Mouse (Mus musculus) CH12.LX (cell line): ENCODE data around the gene Ttc16. TPM values are rescaled to one million over a fixed set of nuclear protein-coding genes. Genes with fewer than 3 reads are reported as not detected.
A peak's percentile ranks its signal among the peaks of the same experiment; 100 is the strongest.

Experiments used
- DNase-seq: peaks from one replicate; pipeline ENCODE4 v3.0.0-alpha.2; 2013; ENCODE audit errors: extremely low read depth
- H3K27ac ChIP-seq: 2 replicates; pipeline ENCODE4 v1.5.1; 2012; ENCODE audit warnings: low read depth, mild to moderate bottlenecking, control low read depth, moderate library complexity; ENCODE audit not compliant: insufficient read depth
- H3K27me3 ChIP-seq: replicated peaks from 2 replicates; pipeline ENCODE3; 2012; ENCODE audit warnings: inconsistent platforms
- H3K36me3 ChIP-seq, 2 experiments: replicated peaks in 1 of 2; 2 replicates each; pipeline versions ENCODE3 to v1.6.1; 2012; ENCODE audit warnings: inconsistent platforms in 1 of 2, low read length in 1 of 2, mild to moderate bottlenecking in 1 of 2, mixed read lengths in 1 of 2, moderate library complexity in 1 of 2; ENCODE audit not compliant: control insufficient read depth in 1 of 2, insufficient read depth in 1 of 2
- H3K4me1 ChIP-seq, 2 experiments: 2 replicates each; pipeline ENCODE4 v1.6.1; 2012; ENCODE audit warnings: inconsistent platforms in 1 of 2, moderate library complexity in 1 of 2; ENCODE audit not compliant: insufficient read depth in 2 of 2, control insufficient read depth in 1 of 2
- H3K4me2 ChIP-seq: 2 replicates; pipeline ENCODE4 v1.6.1; 2012; ENCODE audit warnings: low read depth, mild to moderate bottlenecking, control low read depth; ENCODE audit not compliant: poor library complexity, insufficient read depth, severe bottlenecking
- H3K4me3 ChIP-seq, 3 experiments: fragments of 150-350 bp in 1 of 3; sonication (generic) in 1 of 3; replicated peaks in 1 of 3; 2 replicates each; pipeline versions ENCODE3 to v1.5.1; 2011 to 2012; ENCODE audit warnings: low read depth in 2 of 3, low read length in 2 of 3, mild to moderate bottlenecking in 2 of 3, moderate library complexity in 2 of 3, control low read depth in 1 of 3, improper control_type of control experiment in 1 of 3, inconsistent platforms in 1 of 3, mixed read lengths in 1 of 3; ENCODE audit not compliant: poor library complexity in 1 of 3
- H3K79me2 ChIP-seq: replicated peaks from 2 replicates; pipeline ENCODE4 v1.6.1; 2012; ENCODE audit warnings: mild to moderate bottlenecking, moderate library complexity; ENCODE audit not compliant: control insufficient read depth, poor library complexity, insufficient read depth, severe bottlenecking; ENCODE audit errors: extremely low read depth
- H3K9ac ChIP-seq: 2 replicates; pipeline ENCODE4 v1.6.1; 2012; ENCODE audit warnings: low read depth, mild to moderate bottlenecking, control low read depth, moderate library complexity; ENCODE audit not compliant: insufficient read depth
- H3K9me3 ChIP-seq: replicated peaks from 2 replicates; pipeline ENCODE3; 2012; ENCODE audit warnings: low read length, inconsistent platforms, mixed read lengths
- CTCF ChIP-seq, 2 experiments: IDR thresholded peaks in 1 of 2; conservative IDR thresholded peaks in 1 of 2; 2 replicates each; pipeline ENCODE4 v1.5.1; 2011 to 2012; ENCODE audit warnings: low read depth in 2 of 2, low read length in 2 of 2, improper control_type of control experiment in 1 of 2, inconsistent platforms in 1 of 2, mild to moderate bottlenecking in 1 of 2, moderate library complexity in 1 of 2
- IRF4 ChIP-seq: IDR thresholded peaks from 2 replicates; pipeline ENCODE4 v1.6.1; 2014; ENCODE audit warnings: low read depth, mild to moderate bottlenecking, inconsistent platforms, low read length, improper control_type of control experiment
- JUND ChIP-seq: conservative IDR thresholded peaks from 2 replicates; pipeline ENCODE4 v1.6.1; 2011; ENCODE audit warnings: low read depth, low read length, improper control_type of control experiment
- MAZ ChIP-seq: IDR thresholded peaks from 2 replicates; pipeline ENCODE4 v1.6.1; 2012; ENCODE audit warnings: low read depth, mild to moderate bottlenecking, inconsistent platforms, low read length, improper control_type of control experiment, moderate library complexity
- NELFE ChIP-seq: IDR thresholded peaks from 2 replicates; pipeline ENCODE4 v1.6.1; 2011; ENCODE audit warnings: low read depth, low read length, improper control_type of control experiment
- RAD21 ChIP-seq: IDR thresholded peaks from 2 replicates; pipeline ENCODE4 v1.6.1; 2011; ENCODE audit warnings: low read depth, mild to moderate bottlenecking, low read length, improper control_type of control experiment, moderate library complexity
- SMC3 ChIP-seq: IDR thresholded peaks from 2 replicates; pipeline ENCODE4 v1.6.1; 2011; ENCODE audit warnings: low read depth, low read length, improper control_type of control experiment
- TBP ChIP-seq: conservative IDR thresholded peaks from 2 replicates; pipeline ENCODE4 v1.6.1; 2011; ENCODE audit warnings: low read depth, low read length, improper control_type of control experiment
- TCF12 ChIP-seq: IDR thresholded peaks from 2 replicates; pipeline ENCODE4 v1.6.1; 2014; ENCODE audit warnings: low read depth, mild to moderate bottlenecking, inconsistent platforms, low read length, improper control_type of control experiment
- USF1 ChIP-seq: IDR thresholded peaks from 2 replicates; pipeline ENCODE4 v1.6.1; 2014; ENCODE audit warnings: low read depth, mild to moderate bottlenecking, inconsistent platforms, low read length, improper control_type of control experiment
- USF2 ChIP-seq: conservative IDR thresholded peaks from 2 replicates; pipeline ENCODE4 v1.6.1; 2011; ENCODE audit warnings: low read depth, low read length, improper control_type of control experiment
- ZKSCAN1 ChIP-seq: IDR thresholded peaks from 2 replicates; pipeline ENCODE4 v1.6.1; 2012; ENCODE audit warnings: low read depth, inconsistent platforms, low read length, improper control_type of control experiment, borderline replicate concordance
- ZMIZ1 ChIP-seq: IDR thresholded peaks from 2 replicates; pipeline ENCODE4 v1.6.1; 2012; ENCODE audit warnings: low read depth, mild to moderate bottlenecking, inconsistent platforms, low read length, improper control_type of control experiment
- dilution Hi-C: fragments of 300-500 bp; cut with MboI; formaldehyde crosslinking; loops from 2 replicates; pipeline ENCODE4 v1.14.3; 2020; ENCODE audit warnings: low sequenced_read_pairs; ENCODE audit not compliant: extremely low pct_unique_long_range_greater_than_20kb, extremely low pct_ligation_motif_present
- in situ Hi-C: fragments of 300-500 bp; cut with MboI; formaldehyde crosslinking; loops from 3 replicates; pipeline ENCODE4 v1.14.3; 2019; ENCODE audit warnings: low sequenced_read_pairs, low pct_ligation_motif_present, low pct_unique_long_range_greater_than_20kb, mixed read lengths
- polyA plus RNA-seq: library from polyadenylated mRNA; unstranded; fragments of >175 nt; gene quantifications from 2 replicates; pipeline ENCODE4 v1.2.1, GENCODE M21; 2012; ENCODE audit warnings: low read depth; ENCODE audit not compliant: insufficient read length
- total RNA-seq, 2 experiments: library from RNA; depleted of rRNA; stranded (reverse); fragments of 300-350 nt in 1 of 2; fragments of >200 nt in 1 of 2; gene quantifications; 2 replicates each; pipeline ENCODE4 v1.2.3; 2012 to 2014

The Ttc16 gene
- total and polyA plus RNA-seq, 3 experiments, result 0.11 to 0.81 (median 0.24) TPM

GRCm38 (mm10) chr2:32709521-32710137 lies 65.8 kb downstream of the Ttc16 start:
- no peak overlapping the region for H3K4me2 ChIP-seq
- in situ Hi-C loops (loop anchor here (5.0 kb wide), 1 partner anchor 48 kb away; the partner anchor contains the start of gene Tor2a), dilution Hi-C loops (no loop called here)
- no peak for DNase-seq
- no peaks in the 10 kb centered on the region for H3K27me3 ChIP-seq
- TF ChIP-seq TCF12 (no peak), TBP (no peak), NELFE (no peak), USF1 (no peak), MAZ (no peak), IRF4 (no peak), ZKSCAN1 (no peak), ZMIZ1 (no peak), JUND (no peak)
- TF ChIP-seq, all 38 proteins: peak for 0
- no peaks in the 10 kb centered on the region for H3K9me3 ChIP-seq
- no peak overlapping the region for H3K9ac ChIP-seq
- peaks cover 52% of the 10 kb centered on the region for H3K79me2 ChIP-seq
- no peak overlapping the region for H3K4me3 ChIP-seq
- peaks cover 55 to 65% of the 10 kb centered on the region in 2 experiments for H3K36me3 ChIP-seq
- peaks cover 26 to 40% of the 10 kb centered on the region in 2 experiments for H3K4me1 ChIP-seq
- H3K27ac ChIP-seq, result no peak overlapping the region

DNA sequence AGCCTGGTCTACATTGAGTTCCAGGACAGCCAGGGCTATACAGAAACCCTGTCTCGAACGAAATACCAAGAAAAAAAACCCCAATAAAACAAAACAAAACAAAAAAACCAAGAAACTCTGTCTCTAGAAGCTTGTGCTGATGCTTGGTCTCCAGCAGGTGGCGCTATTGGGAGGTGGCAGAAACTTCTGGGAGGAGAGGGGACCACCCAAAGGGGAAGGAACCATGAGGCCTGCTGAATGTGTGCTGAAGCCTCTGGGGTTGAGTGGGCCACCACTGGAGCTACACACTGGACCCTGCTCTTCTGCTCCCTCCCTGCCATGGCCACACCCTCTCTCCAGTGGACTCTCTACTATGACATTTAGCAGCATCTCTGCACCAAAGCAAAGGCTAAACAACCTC lies 66.8 kb downstream of the Ttc16 start:
- peaks cover 62 to 74% of the 10 kb centered on the region in 2 experiments for H3K36me3 ChIP-seq
- dilution Hi-C loops, result no loop called here

More for the DNA sequence above, 66.8 kb downstream of the Ttc16 start:
- peak; percentile 77 for DNase-seq
- no peak overlapping the region for H3K9ac ChIP-seq
- peaks cover 52% of the 10 kb centered on the region for H3K79me2 ChIP-seq
- no peak overlapping the region for H3K4me2 ChIP-seq
- TF ChIP-seq RAD21 (peak; percentile 51), USF2 (no peak), JUND (no peak), TCF12 (no peak), CTCF (conservative IDR thresholded peaks at IDR 0.05 in 1 of 2, IDR thresholded peaks at IDR 0.05 in 1 of 2; ENCODE audit: low read depth in 2 of 2, low read length in 2 of 2) (peak; percentile 65 to 79), MAZ (no peak), SMC3 (peak; percentile 62), ZKSCAN1 (peak; percentile 45; the same call in 1 of the 2 replicates), IRF4 (no peak)
- TF ChIP-seq, all 38 proteins: peak for 4
- peaks cover 16 to 30% of the 10 kb centered on the region in 2 experiments for H3K4me1 ChIP-seq
- no peaks in the 10 kb centered on the region for H3K9me3 ChIP-seq
- H3K4me3 ChIP-seq, result no peak overlapping the region
- in situ Hi-C loops, result no loop called here
- no peaks in the 10 kb centered on the region for H3K27me3 ChIP-seq
- no peak overlapping the region for H3K27ac ChIP-seq

Other genes starting within 250 kb of the Ttc16 start
- gene Fam102a, start 240.3 kb downstream of the Ttc16 start, total RNA-seq (2012; rRNA removed), result 3.8 and 5.1 TPM in 2 replicates
- gene Fam102a, start 240.3 kb downstream of the Ttc16 start, total RNA-seq (2014; rRNA removed), result 1.3 and 1.7 TPM in 2 replicates
- gene Fam102a, start 240.3 kb downstream of the Ttc16 start, polyA plus RNA-seq, result 6.7 and 7.8 TPM in 2 replicates
- gene Dpm2, start 204.8 kb downstream of the Ttc16 start, total RNA-seq (2012; rRNA removed), result 30.9 and 38.1 TPM in 2 replicates
- gene Dpm2, start 204.8 kb downstream of the Ttc16 start, total RNA-seq (2014; rRNA removed), result 29.8 and 33.8 TPM in 2 replicates
- 63.6 and 65.7 TPM in 2 replicates for gene Dpm2, start 204.8 kb downstream of the Ttc16 start, polyA plus RNA-seq
- 0.64 and 1.3 TPM in 2 replicates for gene Pip5kl1, start 200.8 kb downstream of the Ttc16 start, total RNA-seq (2012; rRNA removed)
- gene Pip5kl1, start 200.8 kb downstream of the Ttc16 start, total RNA-seq (2014; rRNA removed), result 0.28 TPM in 1 of 2 replicates, not detected in the other
- gene Pip5kl1, start 200.8 kb downstream of the Ttc16 start, polyA plus RNA-seq, result 0.57 and 0.82 TPM in 2 replicates
- gene 9430097D07Rik, start 199.9 kb downstream of the Ttc16 start, total RNA-seq (2012; rRNA removed), result 0.13 TPM in 1 of 2 replicates, not detected in the other
- gene 9430097D07Rik, start 199.9 kb downstream of the Ttc16 start, total RNA-seq (2014; rRNA removed), result not detected in 2 replicates
- gene 9430097D07Rik, start 199.9 kb downstream of the Ttc16 start, polyA plus RNA-seq, result not detected in 2 replicates
- gene St6galnac4, start 188.5 kb downstream of the Ttc16 start, total RNA-seq (2012; rRNA removed), result 51.9 and 57.4 TPM in 2 replicates
- gene St6galnac4, start 188.5 kb downstream of the Ttc16 start, total RNA-seq (2014; rRNA removed), result 45.9 and 58.3 TPM in 2 replicates
- 81.7 and 87.0 TPM in 2 replicates for gene St6galnac4, start 188.5 kb downstream of the Ttc16 start, polyA plus RNA-seq
- gene St6galnac6, start 175.9 kb downstream of the Ttc16 start, total RNA-seq (2012; rRNA removed), result 13.9 and 14.3 TPM in 2 replicates
- 12.9 and 13.2 TPM in 2 replicates for gene St6galnac6, start 175.9 kb downstream of the Ttc16 start, total RNA-seq (2014; rRNA removed)
- 10.7 and 13.3 TPM in 2 replicates for gene St6galnac6, start 175.9 kb downstream of the Ttc16 start, polyA plus RNA-seq
- 2.9 and 3.9 TPM in 2 replicates for gene Ak1, start 153.9 kb downstream of the Ttc16 start, total RNA-seq (2012; rRNA removed)
- 1.4 TPM in 2 replicates for gene Ak1, start 153.9 kb downstream of the Ttc16 start, total RNA-seq (2014; rRNA removed)
- gene Ak1, start 153.9 kb downstream of the Ttc16 start, polyA plus RNA-seq, result 1.5 and 2.8 TPM in 2 replicates
- 0.13 TPM in 2 replicates for gene Eng, start 129.0 kb downstream of the Ttc16 start, total RNA-seq (2012; rRNA removed)
- 0.08 TPM in 1 of 2 replicates, not detected in the other for gene Eng, start 129.0 kb downstream of the Ttc16 start, total RNA-seq (2014; rRNA removed)
- gene Eng, start 129.0 kb downstream of the Ttc16 start, polyA plus RNA-seq, result 0.44 and 0.47 TPM in 2 replicates
- gene Fpgs, start 71.5 kb downstream of the Ttc16 start, total RNA-seq (2012; rRNA removed), result 31.8 and 34.1 TPM in 2 replicates
- 37.9 and 41.8 TPM in 2 replicates for gene Fpgs, start 71.5 kb downstream of the Ttc16 start, total RNA-seq (2014; rRNA removed)
- 52.4 and 59.2 TPM in 2 replicates for gene Fpgs, start 71.5 kb downstream of the Ttc16 start, polyA plus RNA-seq
- gene Cdk9, start 62.6 kb downstream of the Ttc16 start, total RNA-seq (2012; rRNA removed), result 41.7 and 45.2 TPM in 2 replicates
- 72.1 and 73.7 TPM in 2 replicates for gene Cdk9, start 62.6 kb downstream of the Ttc16 start, total RNA-seq (2014; rRNA removed)
- gene Cdk9, start 62.6 kb downstream of the Ttc16 start, polyA plus RNA-seq, result 136 and 138 TPM in 2 replicates
- 10.2 and 11.1 TPM in 2 replicates for gene Sh2d3c, start 54.6 kb downstream of the Ttc16 start, total RNA-seq (2012; rRNA removed)
- 4.8 and 5.1 TPM in 2 replicates for gene Sh2d3c, start 54.6 kb downstream of the Ttc16 start, total RNA-seq (2014; rRNA removed)
- gene Sh2d3c, start 54.6 kb downstream of the Ttc16 start, polyA plus RNA-seq, result 22.0 and 25.8 TPM in 2 replicates
- not detected in 2 replicates for gene 6330409D20Rik, start 34.6 kb downstream of the Ttc16 start, total RNA-seq (2012; rRNA removed)
- not detected in 2 replicates for gene 6330409D20Rik, start 34.6 kb downstream of the Ttc16 start, total RNA-seq (2014; rRNA removed)
- gene 6330409D20Rik, start 34.6 kb downstream of the Ttc16 start, polyA plus RNA-seq, result 0.41 and 0.46 TPM in 2 replicates
- gene Tor2a, start 18.4 kb downstream of the Ttc16 start, total RNA-seq (2012; rRNA removed), result 49.9 and 53.8 TPM in 2 replicates
- gene Tor2a, start 18.4 kb downstream of the Ttc16 start, total RNA-seq (2014; rRNA removed), result 37.5 and 41.4 TPM in 2 replicates
- gene Tor2a, start 18.4 kb downstream of the Ttc16 start, polyA plus RNA-seq, result 28.5 and 33.3 TPM in 2 replicates
- 9.2 and 11.1 TPM in 2 replicates for gene Ptrh1, start 153 bp upstream of the Ttc16 start, total RNA-seq (2012; rRNA removed)
- 1.4 and 1.7 TPM in 2 replicates for gene Ptrh1, start 153 bp upstream of the Ttc16 start, total RNA-seq (2014; rRNA removed)
- gene Ptrh1, start 153 bp upstream of the Ttc16 start, polyA plus RNA-seq, result 4.6 and 6.9 TPM in 2 replicates
- gene Cfap157, start 8.8 kb upstream of the Ttc16 start, total RNA-seq (2012; rRNA removed), result not detected in 2 replicates
- gene Cfap157, start 8.8 kb upstream of the Ttc16 start, total RNA-seq (2014; rRNA removed), result not detected in 2 replicates
- 0.23 and 0.67 TPM in 2 replicates for gene Cfap157, start 8.8 kb upstream of the Ttc16 start, polyA plus RNA-seq
- 1.4 and 2.5 TPM in 2 replicates for gene Stxbp1, start 71.6 kb upstream of the Ttc16 start, total RNA-seq (2012; rRNA removed)
- 1.5 and 1.6 TPM in 2 replicates for gene Stxbp1, start 71.6 kb upstream of the Ttc16 start, total RNA-seq (2014; rRNA removed)
- gene Stxbp1, start 71.6 kb upstream of the Ttc16 start, polyA plus RNA-seq, result 8.3 and 10.4 TPM in 2 replicates
- gene Fam129b, start 100.5 kb upstream of the Ttc16 start, total RNA-seq (2012; rRNA removed), result 0.55 and 0.80 TPM in 2 replicates
- 0.19 and 0.26 TPM in 2 replicates for gene Fam129b, start 100.5 kb upstream of the Ttc16 start, total RNA-seq (2014; rRNA removed)
- gene Fam129b, start 100.5 kb upstream of the Ttc16 start, polyA plus RNA-seq, result 0.49 and 0.50 TPM in 2 replicates
- gene Rpl12, start 185.9 kb upstream of the Ttc16 start, total RNA-seq (2012; rRNA removed), result 2,275 and 2,528 TPM in 2 replicates
- 1,298 and 1,607 TPM in 2 replicates for gene Rpl12, start 185.9 kb upstream of the Ttc16 start, total RNA-seq (2014; rRNA removed)
- gene Rpl12, start 185.9 kb upstream of the Ttc16 start, polyA plus RNA-seq, result 87.8 and 91.3 TPM in 2 replicates
- gene Lrsam1, start 186.0 kb upstream of the Ttc16 start, total RNA-seq (2012; rRNA removed), result 9.5 and 10.2 TPM in 2 replicates
- 4.6 and 5.0 TPM in 2 replicates for gene Lrsam1, start 186.0 kb upstream of the Ttc16 start, total RNA-seq (2014; rRNA removed)
- gene Lrsam1, start 186.0 kb upstream of the Ttc16 start, polyA plus RNA-seq, result 4.7 and 5.4 TPM in 2 replicates
- 3.8 and 5.6 TPM in 2 replicates for gene Slc2a8, start 206.4 kb upstream of the Ttc16 start, total RNA-seq (2012; rRNA removed)
- 0.95 and 1.3 TPM in 2 replicates for gene Slc2a8, start 206.4 kb upstream of the Ttc16 start, total RNA-seq (2014; rRNA removed)
- 0.90 and 1.1 TPM in 2 replicates for gene Slc2a8, start 206.4 kb upstream of the Ttc16 start, polyA plus RNA-seq